Mouse (Mus musculus) urinary bladder, postnatal 25 days (tissue): Measurements from ENCODE around the gene Lix1.
"Not testable (repeated sequence)": the region's sequence is repeated elsewhere in the genome, so short reads cannot be mapped to it uniquely, and the experiment has no call there.

Source experiments
- DNase-seq: peaks from one replicate; pipeline ENCODE4 v3.0.0; 2022; ENCODE audit warnings: low spot score

Gene Lix1

DNA sequence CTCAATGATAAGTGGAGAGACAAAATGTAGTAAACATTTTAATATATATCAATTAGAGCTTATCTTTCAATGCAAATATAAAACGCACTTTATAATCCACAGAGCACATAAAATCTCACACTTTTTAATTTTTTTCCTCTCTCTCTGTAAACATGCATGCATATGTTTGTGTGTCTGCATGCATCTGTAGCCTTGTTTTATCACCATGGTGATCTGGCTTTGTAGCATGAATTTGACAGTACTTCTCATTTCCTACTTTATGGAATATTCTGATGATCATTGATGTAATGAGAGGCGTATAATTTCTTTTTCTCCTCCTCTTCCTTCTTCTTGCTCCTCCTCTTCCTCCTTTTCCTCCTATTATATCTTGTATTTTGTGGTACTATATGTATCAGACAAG, 9.7 kb downstream of the Lix1 start:
- DNase-seq, result no peak

- no peak for DNase-seq
Measured at GRCm38 (mm10) chr17:17414206-17414605, 11.7 kb downstream of the Lix1 start.

DNA sequence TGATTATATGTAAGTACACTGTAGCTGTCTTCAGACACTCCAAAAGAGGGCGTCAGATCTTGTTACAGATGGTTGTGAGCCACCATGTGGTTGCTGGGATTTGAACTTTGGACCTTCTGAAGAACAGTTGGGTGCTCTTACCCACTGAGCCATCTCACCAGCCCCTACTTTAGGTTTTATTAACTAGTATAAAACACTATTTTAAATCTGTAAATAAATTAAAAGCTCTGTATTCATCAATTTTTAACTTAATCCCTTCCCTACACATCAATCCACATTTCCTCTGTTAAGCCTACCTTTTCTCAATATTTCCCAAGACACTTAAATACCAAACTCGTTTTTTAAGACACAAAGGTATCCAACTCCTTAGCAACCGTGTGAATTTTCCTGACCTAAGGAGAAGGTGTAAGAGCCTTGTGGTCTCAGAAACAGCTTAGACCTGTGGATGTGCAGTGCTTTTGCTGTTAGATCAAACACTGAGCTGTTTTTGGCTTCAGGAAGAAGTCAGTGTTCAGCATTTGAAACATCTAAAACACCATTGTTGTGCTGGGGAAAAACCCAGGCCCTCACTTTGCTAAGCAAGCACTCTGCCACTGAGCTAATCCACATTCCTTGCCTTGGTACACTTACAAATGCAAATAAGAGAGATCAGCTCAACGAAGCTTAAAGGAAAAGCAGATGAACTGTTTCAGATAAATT, 22.3 kb downstream of the Lix1 start:
- no peak for DNase-seq

DNA sequence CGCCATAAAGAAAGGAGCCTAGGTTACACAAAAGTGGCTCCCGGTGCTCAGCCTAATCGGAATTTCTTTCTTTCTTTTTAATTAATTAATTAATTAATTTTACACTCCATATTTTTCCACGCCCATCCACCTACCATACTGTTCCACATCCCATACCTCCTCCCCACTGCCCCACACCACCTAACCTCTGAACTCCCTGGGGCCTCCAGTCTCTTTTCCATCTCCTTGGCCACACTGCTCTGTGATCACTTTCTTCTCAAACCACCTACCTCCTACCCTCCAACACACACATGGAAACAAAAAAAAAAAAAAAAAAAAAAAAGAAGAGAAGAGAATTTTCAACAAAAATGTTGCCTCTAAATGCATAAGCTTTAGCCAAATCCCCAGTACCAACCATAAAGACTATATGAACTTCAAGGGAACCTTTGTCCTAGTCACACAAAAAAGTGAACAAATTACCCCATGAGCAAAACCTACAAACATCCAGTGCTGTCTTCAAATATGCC, 22.9 kb downstream of the Lix1 start:
- no peak for DNase-seq

- DNase-seq, result no peak
Measured at GRCm38 (mm10) chr17:17425906-17426305, 23.4 kb downstream of the Lix1 start.

DNA sequence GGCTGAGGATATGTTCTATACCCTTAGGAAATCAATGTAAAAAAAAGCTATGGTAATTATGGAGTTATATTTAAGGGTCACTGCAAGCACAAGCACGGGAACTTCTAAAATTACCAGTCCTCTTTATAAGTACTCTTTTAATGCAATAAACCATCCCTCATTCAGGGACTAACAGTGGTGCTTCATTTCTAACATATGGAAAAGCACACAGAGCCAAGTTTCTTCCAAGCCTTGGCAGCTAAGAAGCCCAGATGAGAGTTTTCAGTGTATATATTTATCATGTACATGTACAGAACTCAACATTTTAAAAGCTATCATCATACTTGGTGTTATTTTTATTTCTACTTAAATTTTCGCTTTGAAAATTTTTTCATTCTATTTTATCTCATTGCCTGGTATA, 26.4 kb downstream of the Lix1 start:
- DNase-seq, result no peak

DNA sequence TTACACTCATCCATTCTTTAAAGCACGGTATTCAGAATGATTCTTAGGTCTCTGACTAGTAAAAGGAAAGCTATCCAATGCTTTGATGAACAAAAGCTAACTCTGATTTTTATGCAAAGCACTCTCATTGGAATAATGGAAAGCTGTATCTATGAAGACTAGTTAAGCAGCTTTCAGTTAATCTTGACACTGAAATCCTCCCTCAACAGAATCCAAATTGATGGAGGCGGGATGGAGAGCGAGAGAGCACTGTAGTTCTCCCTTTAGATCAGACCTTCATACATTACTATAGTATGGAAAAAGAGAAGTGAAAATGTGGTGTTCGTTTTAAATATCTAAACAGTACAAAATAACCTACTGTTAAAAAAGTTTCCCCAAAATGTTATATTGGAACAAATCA, 31.2 kb downstream of the Lix1 start:
- no peak for DNase-seq

GRCm38 (mm10) chr17:17438576-17439191, 36.2 kb downstream of the Lix1 start:
- no peak for DNase-seq

DNA sequence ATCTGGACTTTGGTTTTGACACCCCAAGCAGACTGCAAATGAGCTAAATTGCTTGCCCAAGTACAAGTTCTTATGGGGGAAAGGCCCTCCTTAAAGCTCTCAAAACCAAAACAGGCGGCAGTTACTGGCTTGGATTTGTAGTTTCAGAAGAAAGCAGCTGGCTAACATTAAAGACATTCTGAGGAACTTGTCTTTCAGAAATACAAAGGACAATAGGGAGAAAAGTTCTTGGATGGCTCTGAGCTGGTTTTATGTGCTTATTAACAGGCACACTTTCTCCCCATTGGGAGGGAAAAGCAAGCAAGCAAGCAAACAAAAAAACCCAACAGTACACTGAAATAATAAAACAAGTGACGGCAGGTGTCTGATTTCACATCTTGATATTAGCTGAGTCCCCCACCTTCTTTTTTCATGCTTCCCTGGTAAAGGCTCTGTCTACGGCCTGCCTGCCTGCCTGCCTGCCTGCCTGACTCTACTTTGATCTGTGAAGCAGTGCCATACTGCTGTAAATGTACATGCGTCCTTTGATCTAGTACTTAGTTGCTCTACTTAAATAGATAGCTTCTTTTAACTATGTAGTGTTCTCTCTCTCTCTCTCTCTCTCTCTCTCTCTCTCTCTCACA, 39.5 kb downstream of the Lix1 start:
- DNase-seq, result no peak

GRCm38 (mm10) chr17:17444297-17444886, 41.9 kb downstream of the Lix1 start:
- no peak for DNase-seq

DNA sequence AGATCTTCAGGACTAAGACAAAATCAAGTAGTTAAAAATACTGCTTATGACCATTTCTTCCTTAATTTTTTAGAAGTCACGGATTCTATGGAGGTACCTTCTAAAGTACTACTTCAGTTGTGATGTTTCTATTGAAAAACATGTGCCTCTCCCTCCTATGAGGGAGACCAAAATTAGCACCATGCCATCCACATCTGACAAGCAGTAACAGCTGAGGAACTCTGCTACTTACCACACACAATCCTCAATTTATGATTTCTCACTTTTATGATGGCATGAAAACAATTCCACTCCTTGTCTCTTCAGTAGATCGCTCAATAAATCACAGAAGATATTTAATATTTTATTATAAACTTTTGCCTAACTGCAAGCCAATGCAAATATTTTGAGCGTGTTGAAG, 44.2 kb downstream of the Lix1 start:
- DNase-seq, result no peak

DNA sequence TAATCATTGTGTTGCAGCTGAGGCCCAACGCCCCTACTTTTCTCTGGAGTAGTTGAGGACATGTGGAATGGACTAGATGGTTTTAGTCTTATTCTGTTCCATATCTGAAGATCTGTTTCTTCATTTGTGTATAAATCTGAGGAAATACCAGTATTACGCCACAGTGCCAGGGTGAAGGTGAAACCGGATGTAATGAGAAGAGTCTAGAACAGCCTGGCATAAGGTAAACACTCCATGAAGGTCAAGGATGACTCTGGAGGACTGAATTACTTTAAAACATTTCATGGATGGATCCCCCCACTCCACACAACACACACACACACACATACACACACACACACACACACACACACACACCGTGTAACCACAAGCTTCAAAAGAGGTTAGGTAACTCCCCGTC, 45.3 kb downstream of the Lix1 start:
- no peak for DNase-seq

- peak; percentile 19 for DNase-seq
Measured at GRCm38 (mm10) chr17:17448737-17449440, 46.4 kb downstream of the Lix1 start.

- no peak for DNase-seq
Measured at GRCm38 (mm10) chr17:17449441-17449770, 46.9 kb downstream of the Lix1 start.

GRCm38 (mm10) chr17:17451102-17451501, 48.6 kb downstream of the Lix1 start:
- DNase-seq, result no peak

DNA sequence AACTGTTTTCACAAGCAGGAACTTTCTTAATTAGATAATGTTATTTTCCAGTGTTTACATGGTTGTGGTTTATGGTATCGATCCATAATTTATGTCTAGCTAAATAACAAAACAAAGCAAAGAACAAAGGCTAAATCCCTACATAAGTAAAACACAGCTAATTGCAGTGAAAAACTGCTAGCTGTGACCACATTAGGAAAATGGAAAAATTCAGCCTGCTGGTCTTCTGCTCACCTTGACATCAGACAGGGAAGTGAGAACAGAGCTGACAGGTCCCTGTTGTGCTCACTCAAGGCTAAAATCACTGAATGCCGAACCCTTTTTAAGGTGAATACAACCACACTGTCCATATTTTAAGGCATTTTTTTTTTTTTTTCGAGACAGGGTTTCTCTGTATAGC, 50.1 kb downstream of the Lix1 start:
- DNase-seq, result no peak

- DNase-seq, result no peak
Measured at GRCm38 (mm10) chr17:17454573-17454972, 52.1 kb downstream of the Lix1 start.

- no peak for DNase-seq
Measured at GRCm38 (mm10) chr17:17485789-17486188, 83.3 kb downstream of the Lix1 start.

DNA sequence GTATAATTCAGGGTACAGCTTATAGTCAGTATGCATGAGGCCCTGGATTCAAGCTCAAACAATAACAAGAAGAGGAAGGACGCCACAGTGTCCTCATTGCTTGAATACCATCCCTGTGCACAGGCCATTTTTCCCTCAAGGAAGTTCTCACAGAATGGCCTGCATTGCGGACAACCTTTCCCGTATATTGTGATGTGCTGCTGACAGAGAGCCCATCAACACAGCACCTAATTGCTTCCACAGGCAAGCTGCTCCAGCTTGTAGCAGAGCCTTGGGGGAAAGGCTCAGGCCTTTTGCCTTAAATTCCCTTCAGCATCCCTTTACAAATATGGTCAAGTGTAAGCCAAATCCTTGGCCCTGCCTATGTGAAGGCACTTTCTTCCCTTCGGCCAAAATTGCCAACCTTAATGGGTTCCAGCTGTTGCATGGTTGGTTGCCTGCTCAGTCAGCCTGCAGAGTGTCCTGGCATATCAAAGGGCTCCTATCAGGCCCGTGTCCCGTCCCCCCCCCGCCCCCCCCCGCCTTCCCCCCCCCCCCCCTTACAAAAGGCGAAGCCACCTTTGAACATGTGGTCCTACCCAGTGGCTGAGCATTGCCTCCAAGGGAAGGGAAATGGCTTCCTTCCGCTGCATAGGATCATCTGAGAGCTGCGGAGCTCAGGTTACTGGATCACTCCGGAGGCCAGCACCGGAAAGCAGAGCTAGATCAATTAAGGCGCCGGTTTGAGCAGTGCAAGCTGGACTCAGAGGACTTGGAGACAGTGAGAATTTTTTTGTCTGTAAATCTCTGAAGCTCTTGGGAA, 88.5 kb downstream of the Lix1 start:
- DNase-seq, result no peak

DNA sequence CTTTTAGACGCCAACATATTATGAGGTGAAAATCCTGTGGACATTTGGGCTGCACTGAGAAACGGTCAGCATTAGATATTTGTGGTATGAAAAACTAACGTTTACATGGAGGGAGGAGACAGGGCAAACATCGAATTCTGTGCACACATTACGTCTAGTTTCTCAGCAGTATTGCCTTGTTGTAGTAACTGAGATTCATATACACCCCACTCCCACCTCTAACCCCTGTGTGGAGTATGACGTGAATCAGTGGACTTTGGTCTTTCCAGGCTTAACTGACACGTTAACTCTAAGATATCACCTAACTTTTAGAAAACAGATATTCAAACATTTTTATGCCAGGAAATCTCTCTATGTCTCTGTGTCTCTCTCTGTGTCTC, 89.1 kb downstream of the Lix1 start:
- DNase-seq, result no peak

DNA sequence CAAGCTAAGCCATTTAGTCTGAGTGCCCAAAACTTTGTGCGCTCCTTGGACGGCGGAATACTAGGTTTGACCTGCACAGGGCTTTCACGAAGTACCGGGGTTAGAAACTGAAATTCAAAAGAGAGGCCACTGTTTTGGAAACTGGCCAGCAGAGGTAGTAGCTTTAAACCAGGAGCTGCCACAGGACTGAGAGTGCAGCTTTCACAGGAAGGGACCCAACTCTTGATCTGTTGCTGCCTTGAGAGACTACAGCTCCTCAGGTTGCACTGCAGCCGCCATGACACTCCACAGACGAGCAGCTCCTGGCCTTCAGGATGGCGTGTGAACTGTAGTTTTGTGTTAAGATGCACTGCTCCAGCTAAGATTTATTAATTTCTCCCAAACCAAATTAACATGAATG, 89.6 kb downstream of the Lix1 start:
- DNase-seq, result no peak

GRCm38 (mm10) chr17:17496234-17496633, 93.8 kb downstream of the Lix1 start:
- DNase-seq, result not testable (repeated sequence)
